In genomic region chr10:43043351-43044209, GRCm38 (mm10) we compare ENCODE assay signal across 8 mouse cellular contexts.
DNase-seq lines count a peak whose midpoint lies in the region; ATAC-seq lines count a peak whose summit lies in the region.

No protein-coding gene starts in this region.

- intact Hi-C loops in heart, postnatal 14 days (cut with DNase I), result no loop called here

- 25% methylated on average over 7 of the region's 7 CpGs for WGBS in embryonic facial prominence, embryonic 12.5 days
- WGBS in midbrain, embryonic 14.5 days, result 14% methylated on average over 7 of the region's 7 CpGs

- 0 out of 2 replicates have a peak, but pooled peaks cover 3% of the 10 kb centered on the region for H3K36me3 ChIP-seq in embryonic facial prominence, embryonic 12.5 days
- H3K36me3 ChIP-seq in midbrain, embryonic 14.5 days (ENCODE audit: control insufficient read depth, insufficient read depth, low read length), result no peaks in the 10 kb centered on the region

- H3K27ac ChIP-seq in embryonic facial prominence, embryonic 12.5 days, result peak overlapping the region; percentile 80
- peak overlapping the region; percentile 82 for H3K27ac ChIP-seq in midbrain, embryonic 14.5 days (replicated peaks; ENCODE audit: low read depth, low read length)

- H3K9me3 ChIP-seq in embryonic facial prominence, embryonic 12.5 days, result no peaks in the 10 kb centered on the region
- H3K9me3 ChIP-seq in midbrain, embryonic 14.5 days (ENCODE audit: control insufficient read depth, low read length), result no peaks in the 10 kb centered on the region

- H3K4me1 ChIP-seq in embryonic facial prominence, embryonic 12.5 days, result peaks cover 25% of the 10 kb centered on the region
- H3K4me1 ChIP-seq in midbrain, embryonic 14.5 days (ENCODE audit: control insufficient read depth, insufficient read depth, low read length), result peaks cover 28% of the 10 kb centered on the region

- no peak overlapping the region for H3K4me2 ChIP-seq in embryonic facial prominence, embryonic 12.5 days (replicated peaks)
- H3K4me2 ChIP-seq in midbrain, embryonic 14.5 days (ENCODE audit: low read length), result no peak overlapping the region

- H3K27me3 ChIP-seq in embryonic facial prominence, embryonic 12.5 days, result no peaks in the 10 kb centered on the region
- H3K27me3 ChIP-seq in midbrain, embryonic 14.5 days (ENCODE audit: control insufficient read depth, insufficient read depth, low read length), result no peaks in the 10 kb centered on the region

- no peak overlapping the region for H3K4me3 ChIP-seq in embryonic facial prominence, embryonic 12.5 days
- no peak overlapping the region for H3K4me3 ChIP-seq in midbrain, embryonic 14.5 days (replicated peaks; ENCODE audit: low read depth, low read length)

- peak; percentile 48 to 67 for DNase-seq in cerebellum, postnatal 10 days
- no peak for DNase-seq in cerebellum, adult 11 months
- peak; percentile 17 to 43 for DNase-seq in heart, postnatal 14 days
- DNase-seq in midbrain, embryonic 14.5 days, result peak; percentile 73
- DNase-seq in adrenal gland, postnatal 4 days (ENCODE audit: low spot score in 2 of 2), result no peak
- DNase-seq in layer of hippocampus, adult 11-12 months (ENCODE audit: low spot score), result no peak

- no peak overlapping the region for H3K9ac ChIP-seq in embryonic facial prominence, embryonic 12.5 days
- no peak overlapping the region; the same call in 1 of the 2 replicates for H3K9ac ChIP-seq in midbrain, embryonic 14.5 days (replicated peaks; ENCODE audit: low read length)

- ATAC-seq in embryonic facial prominence, embryonic 12.5 days (ENCODE audit: insufficient number of reproducible peaks, insufficient read depth, low FRiP score, low TSS enrichment), result peak; percentile 24; the same call in 1 of the 2 replicates
- peak; percentile 66 for ATAC-seq in midbrain, embryonic 14.5 days (ENCODE audit: low FRiP score, low TSS enrichment)
- no peak for ATAC-seq in megakaryocyte, adult 5-6 weeks (ENCODE audit: poor library complexity, severe bottlenecking)

Comparison
In these comparisons a context has a peak if more than half of its experiments do, and no peak if none do; other contexts are left out.
1. DNase-seq: peak in cerebellum, postnatal 10 days (2 of 2), heart, postnatal 14 days (2 of 2) and midbrain, embryonic 14.5 days (single experiment); none in cerebellum, adult 11 months (single experiment), adrenal gland, postnatal 4 days (0 of 2) and layer of hippocampus, adult 11-12 months (single experiment).